Mouse (Mus musculus): ENCODE measurements around the gene Kif26b.

Gene Kif26b

DNA sequence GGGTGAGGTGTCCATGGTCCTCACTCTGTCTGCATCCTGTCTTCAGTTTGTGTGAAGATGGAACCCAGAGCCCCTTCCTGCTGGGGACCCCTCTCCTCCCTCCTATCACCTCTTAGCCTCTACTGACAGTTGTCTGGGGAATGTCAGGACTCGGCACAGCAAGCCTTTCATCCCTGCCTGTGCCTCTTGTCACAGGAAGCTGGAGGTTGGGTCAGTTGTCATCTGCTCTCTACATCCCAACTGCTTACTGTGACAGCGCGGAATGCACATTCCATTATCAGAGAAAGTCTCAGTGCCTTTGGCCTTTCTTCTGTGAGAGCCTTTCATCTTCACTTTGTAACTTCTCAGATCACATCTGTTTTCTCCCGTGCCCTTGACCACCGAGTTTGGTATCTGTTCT lies 132.6 kb downstream of the Kif26b start:
- no peak for DNase-seq (ENCODE audit: low read depth, low spot score)

DNA sequence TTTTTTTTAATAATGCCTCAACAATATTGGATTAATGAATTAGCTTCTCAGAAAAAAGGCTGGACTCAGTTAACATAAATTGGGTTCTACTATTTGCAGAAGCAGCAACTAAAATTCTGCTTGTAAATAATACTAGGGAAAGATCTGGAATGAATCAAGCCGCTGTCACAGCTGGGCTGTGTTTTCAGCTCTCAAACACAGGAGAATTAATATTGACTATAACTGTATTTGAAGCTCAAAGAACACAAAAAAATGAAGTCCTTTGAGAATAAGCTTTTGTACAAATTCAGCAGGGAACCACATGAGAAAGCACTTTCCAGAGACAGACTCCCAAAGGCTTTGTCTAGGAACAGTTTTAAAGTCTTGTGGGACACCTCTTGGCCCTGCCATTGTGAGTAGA lies 134.6 kb downstream of the Kif26b start:
- no peak for DNase-seq (ENCODE audit: low read depth, low spot score)

DNA sequence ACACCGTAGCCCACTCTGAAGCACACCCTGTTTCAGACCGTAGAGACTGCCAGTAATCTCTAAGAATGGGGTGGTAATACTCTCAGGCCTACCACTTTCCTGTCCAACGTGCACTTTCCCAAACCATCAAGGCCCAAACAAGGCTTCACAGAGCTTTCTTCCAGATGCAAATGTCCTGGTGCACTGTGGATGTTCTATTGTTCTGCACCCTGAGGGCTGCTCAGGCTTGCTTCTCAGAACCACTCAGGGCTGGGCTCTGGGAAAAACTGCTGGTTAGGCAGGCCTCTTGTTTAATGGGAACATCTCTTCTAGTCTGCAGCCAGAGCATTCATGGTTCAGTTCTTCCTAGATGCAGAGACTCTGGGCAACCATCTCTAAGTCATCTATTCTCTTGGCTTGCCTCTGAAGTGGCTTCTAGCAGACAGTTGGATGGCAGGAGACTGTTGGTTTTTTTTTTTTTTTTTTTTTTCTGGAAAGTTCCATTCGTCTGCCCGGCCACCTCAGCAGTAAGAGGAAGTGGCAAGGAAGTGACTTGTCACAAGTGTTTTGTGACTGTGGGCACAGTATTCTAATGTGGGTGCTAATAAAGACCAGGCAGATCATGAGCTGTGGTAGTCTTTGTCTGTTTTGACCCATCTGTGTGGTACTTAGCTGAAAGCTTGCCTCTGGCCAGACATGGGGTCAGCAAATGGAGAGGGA lies 135.5 kb downstream of the Kif26b start:
- DNase-seq (ENCODE audit: low read depth, low spot score), result no peak

DNA sequence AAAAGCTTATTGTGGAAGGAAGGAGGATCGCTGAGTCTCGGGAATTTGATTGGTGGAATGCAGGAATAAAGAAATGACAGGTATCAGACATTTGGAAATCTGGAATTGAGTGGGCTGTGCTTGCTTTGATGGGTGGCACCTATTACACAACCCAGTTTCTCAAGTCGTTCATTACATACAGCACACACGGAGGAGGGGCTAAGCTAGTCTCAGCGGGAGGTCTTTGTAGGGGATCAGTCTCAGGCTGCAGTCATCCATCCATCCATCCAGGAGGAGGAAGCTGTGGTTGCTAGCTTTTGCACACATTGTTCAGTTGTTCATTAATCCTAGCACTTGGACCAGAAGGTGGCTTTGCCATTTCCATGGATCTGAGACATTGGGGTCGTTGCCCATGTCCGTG lies 137.6 kb downstream of the Kif26b start:
- DNase-seq (ENCODE audit: low read depth, low spot score), result no peak

DNA sequence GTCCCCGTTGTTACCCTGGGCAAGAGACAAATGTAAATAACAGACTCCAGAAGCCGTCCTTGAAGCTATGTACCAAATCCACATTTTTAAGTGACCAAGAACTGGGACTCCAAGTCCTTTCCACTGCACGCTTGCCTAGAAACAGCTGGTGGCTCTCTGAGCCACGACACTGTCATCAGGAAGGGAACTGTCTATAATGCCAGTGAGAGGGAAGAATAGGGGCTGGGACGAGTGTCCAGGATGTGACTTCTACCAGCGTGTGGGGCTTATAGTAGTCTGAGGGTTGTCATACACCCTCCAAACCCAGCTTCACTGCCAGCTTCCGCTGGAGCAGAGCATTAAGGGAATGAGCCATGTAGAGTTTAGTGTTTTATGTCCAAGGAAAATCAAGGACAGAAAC lies 138.9 kb downstream of the Kif26b start:
- no peak for DNase-seq (ENCODE audit: low read depth, low spot score)

DNA sequence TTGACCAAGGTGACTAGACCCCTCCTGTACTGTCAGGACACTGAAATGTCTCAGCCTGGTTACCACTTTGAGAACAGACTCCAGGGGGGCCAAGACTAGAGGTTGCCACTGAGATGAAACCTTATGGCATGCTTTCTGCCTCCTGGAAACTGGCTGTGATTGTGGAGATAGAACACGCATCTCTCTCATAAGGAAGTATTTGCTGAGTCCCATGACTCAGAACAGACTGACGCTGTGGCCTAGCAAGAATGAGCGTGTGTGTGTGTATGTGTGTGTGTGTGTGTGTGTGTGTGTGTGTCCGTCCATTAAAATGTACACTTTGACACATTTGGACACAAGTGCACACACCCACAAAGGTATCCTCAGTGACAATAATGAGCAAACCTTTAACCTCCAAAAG lies 140.0 kb downstream of the Kif26b start:
- DNase-seq (ENCODE audit: low read depth, low spot score), result no peak

DNA sequence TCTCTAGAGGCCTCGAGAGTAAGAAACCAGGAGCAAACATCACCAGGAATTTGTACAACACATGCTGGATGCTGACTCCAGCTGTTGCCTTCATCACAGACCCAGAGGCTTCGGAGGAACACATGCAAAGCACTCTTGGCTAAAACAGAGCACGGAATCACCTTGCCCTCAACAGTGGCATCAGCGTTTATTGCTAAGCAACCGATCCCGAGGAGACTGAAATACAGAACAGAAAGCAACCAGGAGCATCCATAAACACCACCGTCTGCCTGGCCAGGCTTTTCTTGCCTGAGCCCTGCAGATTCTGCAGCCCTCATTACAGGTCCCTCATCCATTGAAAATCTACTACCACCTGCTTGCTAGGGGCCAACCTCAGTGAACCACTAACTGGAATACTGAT lies 144.1 kb downstream of the Kif26b start:
- no peak for DNase-seq (ENCODE audit: low read depth, low spot score)

DNA sequence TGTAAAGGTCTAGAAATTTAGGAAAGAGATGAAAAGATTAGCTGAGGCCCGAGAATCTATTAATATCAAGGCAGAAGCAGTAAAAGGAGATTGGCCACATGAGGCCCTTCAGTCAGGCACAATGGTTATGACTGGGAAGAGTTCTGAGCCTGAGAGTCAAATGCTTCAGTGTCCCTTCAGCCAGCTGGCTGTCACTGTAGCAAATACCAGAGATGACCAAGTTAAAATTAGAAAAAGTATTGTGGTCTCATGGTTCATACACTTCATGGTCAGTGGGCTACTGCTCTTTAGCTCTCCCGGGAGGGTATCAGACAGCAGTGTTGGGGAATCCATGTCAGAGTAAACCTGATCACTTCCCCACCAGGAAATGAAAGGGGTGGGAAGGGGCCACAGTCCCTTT lies 144.6 kb downstream of the Kif26b start:
- no peak for DNase-seq (ENCODE audit: low read depth, low spot score)

DNA sequence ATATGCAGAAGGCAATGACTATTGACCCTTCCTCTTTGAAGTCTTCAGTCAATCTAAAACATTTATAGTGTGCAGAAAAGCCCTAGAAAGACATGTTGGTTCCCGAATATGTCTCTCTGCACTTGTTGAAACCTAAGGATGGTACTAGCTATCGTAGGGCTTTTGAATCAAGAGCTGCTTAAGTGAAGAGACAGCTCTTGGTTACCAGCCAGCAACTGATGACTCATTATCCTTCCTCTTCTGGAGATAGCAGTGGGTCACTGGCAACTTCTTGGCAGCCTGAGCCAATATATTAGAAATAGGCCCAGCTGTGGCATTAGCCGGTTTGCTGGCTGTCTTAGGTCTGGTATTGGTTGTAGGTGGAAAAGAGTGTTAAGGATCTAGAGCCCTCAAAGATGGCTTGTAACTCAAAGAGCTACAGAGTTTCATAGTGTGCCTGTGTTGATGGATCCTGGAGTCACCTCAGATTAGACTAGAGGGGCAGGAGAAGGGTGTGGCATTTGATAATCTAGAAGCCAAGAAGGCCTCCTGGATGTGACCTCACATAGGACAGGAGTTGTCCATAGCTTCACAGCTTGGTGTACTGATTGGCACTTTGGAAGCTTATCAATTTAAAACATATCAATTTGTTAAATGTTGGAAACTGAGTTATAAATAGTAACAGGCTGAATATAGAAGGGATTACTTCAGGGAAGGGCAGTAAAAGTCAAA lies 146.8 kb downstream of the Kif26b start:
- DNase-seq (ENCODE audit: low read depth, low spot score), result no peak

DNA sequence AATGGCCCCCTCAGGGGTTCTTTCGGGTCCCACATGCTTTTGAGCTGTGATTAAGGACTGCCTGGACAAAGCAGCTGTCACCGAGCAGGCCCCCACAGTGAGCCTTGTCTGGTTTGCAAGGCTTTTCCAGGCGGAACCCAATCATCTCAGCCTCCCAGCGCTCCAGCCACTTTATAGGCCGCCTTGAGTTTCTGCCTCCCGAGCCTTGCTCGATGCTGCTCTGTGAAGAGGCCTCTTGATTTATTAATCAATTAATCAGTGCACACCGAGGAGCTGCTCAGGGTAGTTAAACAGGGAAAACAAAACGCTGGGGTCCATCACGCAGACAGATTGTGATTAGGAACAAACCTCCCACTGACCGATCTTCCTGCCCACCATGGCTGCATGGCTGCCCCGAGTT lies 148.2 kb downstream of the Kif26b start:
- DNase-seq (ENCODE audit: low read depth, low spot score), result no peak

DNA sequence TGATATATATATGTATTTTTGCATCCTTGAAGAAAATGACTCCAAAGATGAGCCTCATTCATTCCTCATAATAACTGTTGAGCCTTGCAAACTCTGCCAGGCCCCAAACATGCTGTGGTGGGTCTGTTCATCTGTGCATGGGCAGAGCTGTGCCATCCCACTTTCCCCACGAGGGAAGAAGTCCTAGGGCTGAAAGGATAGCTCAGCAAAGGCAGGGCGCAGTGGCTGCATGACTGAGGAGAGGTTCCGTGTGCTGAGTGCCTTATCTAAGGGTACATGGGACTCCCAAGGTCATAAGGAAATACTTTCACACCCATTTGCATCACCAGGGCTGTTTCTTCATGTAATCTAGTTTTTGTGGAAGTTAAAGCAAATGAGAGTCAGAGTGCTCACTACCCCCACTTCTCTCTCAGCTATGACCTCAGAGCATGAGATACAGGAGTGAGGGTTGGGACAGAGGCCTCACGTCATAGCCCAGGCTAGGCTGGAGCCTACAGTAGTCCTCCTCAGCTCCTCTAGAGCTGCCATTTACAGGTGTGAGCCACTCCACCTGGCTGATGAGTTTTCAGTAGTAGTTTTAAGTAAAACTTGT lies 148.8 kb downstream of the Kif26b start:
- DNase-seq (ENCODE audit: low read depth, low spot score), result no peak

DNA sequence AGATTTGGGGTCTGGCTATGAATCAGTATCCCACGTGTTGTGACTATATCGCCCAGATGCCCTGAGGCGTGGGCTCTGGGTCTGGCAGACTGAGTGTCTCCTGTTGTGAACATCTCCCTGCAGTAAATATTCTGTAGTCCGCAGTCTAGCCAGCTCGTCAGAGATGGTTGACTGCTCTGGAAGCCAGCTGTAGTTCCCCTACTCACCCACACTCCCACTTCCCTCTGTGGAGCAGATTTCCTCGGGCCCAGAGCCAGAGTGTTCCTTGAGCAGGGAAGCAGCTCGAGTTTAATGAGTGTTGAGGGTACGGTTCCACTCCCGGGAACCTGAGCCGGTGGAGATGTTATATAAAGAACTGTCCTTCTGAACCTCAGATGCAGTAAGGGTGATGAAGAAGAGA lies 154.7 kb downstream of the Kif26b start:
- no peak for DNase-seq (ENCODE audit: low read depth, low spot score)

DNA sequence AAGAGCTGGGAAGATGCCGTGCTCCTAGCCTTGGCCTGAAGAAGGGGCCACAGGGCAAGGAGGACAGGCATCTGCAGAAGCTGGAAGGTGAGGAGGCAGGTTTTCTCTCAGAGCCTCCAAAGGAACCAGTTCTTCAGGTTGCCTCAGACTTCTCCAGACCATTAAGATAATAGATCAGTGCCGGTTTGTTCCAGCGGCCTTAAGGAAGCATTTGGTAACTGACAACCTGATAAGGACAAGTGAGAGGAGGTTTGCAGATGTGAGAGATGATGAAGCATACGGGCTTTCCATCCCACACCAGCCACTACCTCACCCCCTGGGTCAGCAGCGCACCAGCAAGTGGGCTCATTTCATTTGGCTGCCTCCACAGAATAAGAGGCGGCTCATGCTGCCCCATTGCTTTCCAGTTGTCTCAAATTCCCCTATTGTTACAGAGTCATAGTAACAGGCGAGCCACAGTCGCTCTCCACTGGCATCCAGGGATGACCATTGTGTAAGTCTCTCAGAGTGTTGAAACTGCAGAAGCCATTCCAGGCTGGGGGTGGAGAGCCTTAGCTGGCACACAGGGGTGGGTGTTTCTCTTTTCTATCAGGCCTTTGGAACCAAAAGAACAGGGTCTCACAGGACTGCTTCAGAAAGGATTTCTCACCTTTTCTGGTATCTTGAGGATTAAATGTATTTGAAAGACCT lies 156.2 kb downstream of the Kif26b start:
- DNase-seq (ENCODE audit: low read depth, low spot score), result no peak

DNA sequence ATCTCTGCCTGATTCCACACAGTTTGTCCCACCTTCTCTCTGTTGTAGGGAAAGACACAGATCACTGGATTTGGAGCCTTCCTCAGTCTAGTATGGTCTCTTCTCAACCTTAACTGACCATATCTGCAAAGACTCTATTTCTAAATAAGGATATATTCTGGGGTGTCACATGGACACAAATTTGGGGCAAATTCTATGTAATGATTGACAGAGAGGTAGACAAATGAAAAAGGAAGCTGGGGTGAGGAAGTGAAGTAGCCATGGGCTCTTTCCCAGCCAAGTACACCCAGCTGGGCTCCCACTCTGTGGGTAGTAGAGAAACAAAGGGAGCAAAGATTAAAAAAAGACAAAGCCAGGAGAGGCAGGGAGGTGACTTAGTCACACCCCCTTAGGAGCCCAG lies 158.0 kb downstream of the Kif26b start:
- no peak for DNase-seq (ENCODE audit: low read depth, low spot score)

DNA sequence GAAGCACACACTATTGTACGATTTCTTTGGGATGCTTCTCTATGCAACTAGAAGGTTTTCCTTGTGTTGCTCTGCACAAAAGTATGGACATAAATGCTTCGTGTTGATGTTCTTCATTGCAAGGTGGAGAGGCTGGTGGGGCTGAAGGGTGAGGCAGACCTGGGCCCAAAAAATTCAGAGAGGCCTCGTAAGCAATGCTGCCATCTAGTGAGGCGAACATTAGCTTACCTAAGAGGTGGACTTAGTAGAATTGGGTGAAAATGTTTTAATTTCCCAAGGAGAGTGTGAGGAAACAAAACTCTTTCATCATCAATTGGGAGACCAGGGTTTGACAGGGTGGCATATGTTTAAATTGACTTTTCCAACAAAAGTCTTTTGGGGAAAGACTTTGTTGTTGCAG lies 160.6 kb downstream of the Kif26b start:
- no peak for DNase-seq (ENCODE audit: low read depth, low spot score)

DNA sequence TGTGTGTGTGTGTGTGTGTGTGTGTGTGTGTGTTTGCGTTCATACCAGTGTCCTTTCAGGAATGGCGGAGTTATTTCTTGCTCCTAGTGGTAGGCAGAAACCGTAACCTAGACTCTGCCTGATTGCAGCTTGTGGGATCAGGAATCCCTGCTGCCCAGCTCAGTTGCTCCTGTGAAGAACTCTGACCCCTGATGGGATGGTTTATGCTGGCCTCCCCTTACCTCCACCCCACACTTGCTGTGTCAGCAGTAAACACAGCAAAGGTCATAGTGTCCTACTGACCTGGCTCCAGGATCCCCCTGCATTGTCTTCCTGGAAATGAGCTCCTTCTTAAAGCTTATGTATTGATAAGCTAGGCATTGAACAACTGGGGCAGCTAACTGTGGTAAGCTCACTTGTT lies 162.8 kb downstream of the Kif26b start:
- no peak for DNase-seq (ENCODE audit: low read depth, low spot score)

DNA sequence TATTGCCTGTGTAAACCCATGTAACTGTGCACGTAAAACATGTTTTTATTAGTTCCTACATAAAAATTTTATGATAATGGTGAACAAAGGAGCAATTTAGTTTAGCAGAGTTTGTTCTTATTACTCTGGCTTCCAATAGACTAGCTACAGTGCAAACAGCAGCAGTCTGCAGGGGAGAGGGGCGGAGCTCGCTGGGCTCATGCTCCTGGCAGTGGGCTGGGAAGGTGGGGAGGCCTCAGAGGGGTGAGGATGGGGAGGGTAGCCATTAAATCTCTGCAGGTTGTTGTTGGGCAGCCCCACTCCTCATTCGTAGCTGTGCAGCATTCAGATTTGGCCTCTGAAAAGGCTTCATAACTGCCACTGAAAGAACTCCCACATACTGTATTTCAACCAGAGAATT lies 171.2 kb downstream of the Kif26b start:
- DNase-seq (ENCODE audit: low read depth, low spot score), result no peak

DNA sequence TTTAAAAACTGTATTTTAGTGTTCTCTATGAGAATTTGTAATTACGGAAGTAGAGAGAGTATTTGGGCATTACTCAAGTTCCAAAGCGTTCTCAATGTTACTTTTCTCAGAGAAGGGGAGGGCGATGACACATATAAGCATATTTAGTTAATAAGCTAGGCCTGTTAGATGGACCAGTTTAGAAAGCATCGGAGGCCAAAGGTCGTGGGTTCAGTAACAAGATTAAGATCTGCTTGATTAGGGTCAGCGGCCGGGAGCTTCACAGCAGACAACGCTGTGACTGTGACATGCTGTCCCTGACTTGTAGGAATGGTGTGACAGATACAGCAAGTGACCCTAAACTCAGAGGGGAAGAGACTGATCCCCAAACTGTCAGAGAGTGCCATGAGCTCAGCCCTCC lies 174.6 kb downstream of the Kif26b start:
- no peak for DNase-seq (ENCODE audit: low read depth, low spot score)

DNA sequence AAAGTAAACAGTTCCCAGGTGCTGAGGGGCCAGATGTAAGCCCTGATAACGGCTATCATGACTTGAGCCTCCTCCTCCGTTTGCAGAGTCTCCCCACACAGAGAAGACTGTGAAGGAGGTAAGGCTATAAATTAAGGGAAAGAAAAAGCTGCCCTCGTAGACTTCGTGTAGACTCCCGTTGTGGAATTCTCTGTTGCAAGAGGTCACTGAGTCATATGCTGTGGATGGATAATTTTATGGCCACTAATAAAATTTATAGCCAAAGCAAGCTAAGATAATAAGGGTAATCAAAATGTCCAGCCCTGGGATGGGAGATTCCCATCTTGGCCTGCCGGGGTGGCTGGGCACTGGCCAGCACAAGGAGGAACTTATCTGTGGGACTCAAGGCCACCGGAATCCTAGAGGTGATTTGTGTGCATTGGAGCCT lies 179.0 kb downstream of the Kif26b start:
- no peak for DNase-seq (ENCODE audit: low read depth, low spot score)

DNA sequence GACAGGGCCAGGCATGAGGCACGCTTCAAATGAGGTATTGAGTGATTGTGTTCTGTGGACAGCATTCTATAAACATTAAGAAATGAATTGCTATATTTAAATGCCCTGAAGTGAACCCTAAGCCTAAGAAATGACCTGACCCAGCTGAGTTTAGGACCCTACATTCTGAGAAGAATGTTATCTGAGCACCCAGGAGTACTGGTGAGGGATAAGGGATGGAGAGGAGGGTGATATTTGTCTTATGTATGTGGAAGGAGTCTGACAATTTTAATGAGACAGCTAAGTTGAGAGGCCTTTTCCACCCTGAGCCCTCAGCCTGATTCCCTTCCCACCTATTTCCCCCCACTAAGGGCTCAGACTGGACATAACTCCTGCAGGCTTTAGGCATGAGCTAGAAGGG lies 179.4 kb downstream of the Kif26b start:
- no peak for DNase-seq (ENCODE audit: low read depth, low spot score)

DNA sequence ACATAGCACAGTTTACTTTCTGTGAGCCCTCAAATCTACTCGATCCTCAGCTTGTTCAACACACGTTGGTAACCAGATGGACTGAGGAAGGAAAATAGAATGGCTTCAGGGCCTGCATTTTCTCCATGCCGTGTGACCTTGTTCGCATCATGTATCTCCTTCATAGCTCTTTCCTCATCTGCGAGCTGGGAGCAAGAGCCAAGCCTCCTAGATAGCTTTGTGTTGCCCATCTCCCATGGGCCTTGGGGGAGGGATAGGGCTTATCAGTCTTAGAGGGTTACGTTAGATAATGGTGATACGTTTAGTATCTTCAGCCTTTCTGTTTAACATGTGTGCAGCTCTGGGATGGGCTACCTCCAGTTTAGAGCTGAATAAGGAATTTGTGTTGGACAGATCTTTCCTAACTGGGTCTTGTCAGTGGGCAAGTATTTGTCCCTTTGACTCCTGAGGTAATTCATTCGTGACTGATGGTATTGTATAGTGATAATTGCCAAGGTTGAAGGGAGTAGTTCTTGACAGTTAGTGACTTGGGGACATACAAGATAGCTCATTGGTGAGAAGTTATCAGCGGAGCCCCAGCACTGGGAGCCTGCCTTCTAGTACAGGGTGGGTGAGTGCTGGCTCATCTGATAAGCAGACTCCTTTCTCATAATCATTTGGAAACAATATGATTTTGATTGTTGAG lies 183.4 kb downstream of the Kif26b start:
- DNase-seq (ENCODE audit: low read depth, low spot score), result no peak

DNA sequence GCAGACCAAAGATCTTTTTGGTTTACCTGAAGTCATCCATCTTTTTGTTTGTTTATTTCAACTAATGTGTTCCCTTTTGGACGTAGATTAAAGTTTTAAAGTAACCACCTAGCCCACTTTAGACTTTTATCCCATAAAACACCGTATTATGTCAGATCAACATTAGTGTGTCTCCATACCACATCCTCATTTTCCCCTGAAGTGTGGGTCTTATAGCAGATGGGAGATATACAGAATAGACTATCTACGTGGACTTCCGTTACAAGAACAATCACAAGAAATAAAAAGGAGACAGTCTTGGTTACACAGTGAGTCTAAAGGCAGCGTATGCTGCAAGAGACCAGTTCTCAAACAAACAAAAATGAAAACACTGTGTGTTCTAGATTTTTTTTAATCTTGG lies 185.3 kb downstream of the Kif26b start:
- DNase-seq (ENCODE audit: low read depth, low spot score), result no peak

Measured in skeletal muscle tissue, adult 2 months (tissue).